Mouse (Mus musculus): ENCODE measurements at regions not wholly inside any gene's neighbourhood (a gene's known extent, or its start where the extent isn't known, plus 50 kb on each side); places are given as distances from the start of the nearest gene placed in this dataset.

DNA sequence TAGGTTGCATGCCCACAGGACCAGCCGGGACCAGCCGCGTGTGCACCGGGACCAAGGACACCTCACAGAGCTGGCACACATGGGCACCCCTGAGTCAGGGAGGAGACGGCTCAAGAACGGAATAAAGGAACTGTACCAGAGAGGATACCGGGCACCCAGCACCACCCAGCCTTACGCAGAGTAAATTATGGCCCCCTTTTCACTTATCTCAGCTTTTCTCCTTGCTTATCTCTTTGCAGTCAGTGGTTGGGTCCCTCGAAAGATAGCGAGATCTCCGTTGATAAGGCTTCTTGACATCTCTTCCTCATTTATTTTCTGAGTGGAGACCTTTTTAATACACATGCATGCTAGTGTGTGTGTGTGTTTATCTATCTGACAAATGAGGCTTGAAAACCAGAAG, 83.9 kb upstream of the Vash1 start:
- Histone ChIP-seq H3K4me3 (ENCODE audit: insufficient read depth in 1 of 2, low read depth in 1 of 2, low read length in 2 of 2, poor library complexity in 1 of 2, severe bottlenecking in 1 of 2) (no peak overlapping the region), H3K9ac (ENCODE audit: insufficient read depth, low read depth, low read length, poor library complexity, severe bottlenecking) (no peak overlapping the region), H3K36me3 (ENCODE audit: control insufficient read depth, insufficient read depth, low read length, poor library complexity, severe bottlenecking) (no peaks in the 10 kb centered on the region), H3K4me1 (ENCODE audit: control insufficient read depth in 2 of 2, insufficient read depth in 2 of 2, low read length in 2 of 2, poor library complexity in 1 of 2) (no peaks in the 10 kb centered on the region), H3K27ac (ENCODE audit: insufficient read depth, low read depth, low read length, poor library complexity, severe bottlenecking) (no peak overlapping the region), H3K9me3 (ENCODE audit: control insufficient read depth, insufficient read depth, low read depth, low read length) (no peaks in the 10 kb centered on the region)
- in situ Hi-C loops (cut with MboI; ENCODE audit: low sequenced_read_pairs in 2 of 2, unreplicated experiment in 2 of 2): no loop called here
- TF ChIP-seq ZNF384 (IDR thresholded peaks at IDR 0.05; ENCODE audit: low read depth, low read length) (no peak), HCFC1 (IDR thresholded peaks at IDR 0.05; ENCODE audit: borderline replicate concordance, insufficient read depth, low read length) (no peak)
- no peak for DNase-seq (ENCODE audit: low read depth, low spot score)

DNA sequence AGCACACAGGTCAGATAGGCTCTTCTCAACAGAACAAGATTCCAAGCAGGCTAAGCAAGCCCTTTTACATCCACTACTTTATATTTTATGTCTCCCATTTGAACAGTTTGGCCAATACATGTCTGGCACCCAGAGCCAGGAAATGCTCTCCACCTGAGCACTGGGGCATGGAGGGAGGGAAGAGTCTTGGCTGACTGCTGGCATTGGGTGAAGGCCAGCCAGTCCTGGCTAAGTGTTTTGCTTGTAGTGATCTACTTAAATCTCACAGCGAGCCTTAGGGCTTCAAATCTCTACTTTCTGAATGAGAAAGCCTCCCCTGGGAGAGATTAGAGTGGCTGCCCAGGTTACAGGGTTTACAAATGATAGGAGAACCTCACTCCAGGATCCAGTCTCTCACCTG, 78.5 kb upstream of the Vash1 start:
- no peaks in the 10 kb centered on the region for H3K9me3 ChIP-seq (ENCODE audit: control insufficient read depth, insufficient read depth, low read depth, low read length)
- no peak overlapping the region for H3K9ac ChIP-seq (ENCODE audit: insufficient read depth, low read depth, low read length, poor library complexity, severe bottlenecking)
- in situ Hi-C loops (cut with MboI; ENCODE audit: low sequenced_read_pairs in 2 of 2, unreplicated experiment in 2 of 2): loop anchor here (25.0 kb wide), 2 partner anchors 288 to 463 kb away; no protein-coding TSS in a partner anchor
- no peak overlapping the region for H3K27ac ChIP-seq (ENCODE audit: insufficient read depth, low read depth, low read length, poor library complexity, severe bottlenecking)
- no peak for DNase-seq (ENCODE audit: low read depth, low spot score)
- no peaks in the 10 kb centered on the region for H3K36me3 ChIP-seq (ENCODE audit: control insufficient read depth, insufficient read depth, low read length, poor library complexity, severe bottlenecking)
- no peaks in the 10 kb centered on the region for H3K4me1 ChIP-seq (ENCODE audit: control insufficient read depth in 2 of 2, insufficient read depth in 2 of 2, low read length in 2 of 2, poor library complexity in 1 of 2)
- H3K4me3 ChIP-seq (ENCODE audit: insufficient read depth in 1 of 2, low read depth in 1 of 2, low read length in 2 of 2, poor library complexity in 1 of 2, severe bottlenecking in 1 of 2): no peak overlapping the region
- no peak for TF ChIP-seq HCFC1 (IDR thresholded peaks at IDR 0.05; ENCODE audit: borderline replicate concordance, insufficient read depth, low read length)
- TF ChIP-seq MAFK (IDR thresholded peaks at IDR 0.05; ENCODE audit: insufficient read depth, low read depth, low read length): no peak
- no peak for TF ChIP-seq ZNF384 (IDR thresholded peaks at IDR 0.05; ENCODE audit: low read depth, low read length)
- TF ChIP-seq CHD2 (IDR thresholded peaks at IDR 0.05; ENCODE audit: low read depth, low read length): no peak
- no peak for TF ChIP-seq ZC3H11A (IDR thresholded peaks at IDR 0.05; ENCODE audit: borderline replicate concordance, low read depth, low read length)

DNA sequence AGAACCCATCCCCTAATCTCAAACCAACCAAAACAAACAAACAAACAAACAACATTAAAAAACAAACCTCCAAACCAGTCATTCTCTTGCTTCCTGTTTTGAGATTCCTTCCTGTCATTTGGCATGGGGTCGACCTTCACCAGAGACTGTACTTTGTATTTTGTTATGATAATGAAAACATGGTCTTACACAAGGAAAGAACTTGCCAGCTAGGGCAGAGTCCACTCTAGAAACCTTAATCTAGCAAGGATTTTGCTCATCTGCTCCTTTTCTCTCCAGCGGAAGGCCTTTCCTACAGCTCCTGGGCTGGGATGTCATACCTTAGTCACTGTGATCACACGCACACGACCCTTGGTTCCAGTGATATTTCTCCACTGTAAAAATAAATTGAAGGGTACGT, 75.0 kb upstream of the Vash1 start:
- in situ Hi-C loops (cut with MboI; ENCODE audit: low sequenced_read_pairs in 2 of 2, unreplicated experiment in 2 of 2): loop anchor here (25.0 kb wide), 2 partner anchors 291 to 466 kb away; no protein-coding TSS in a partner anchor
- no peak for DNase-seq (ENCODE audit: low read depth, low spot score)
- Histone ChIP-seq H3K36me3 (ENCODE audit: control insufficient read depth, insufficient read depth, low read length, poor library complexity, severe bottlenecking) (no peaks in the 10 kb centered on the region), H3K4me3 (ENCODE audit: insufficient read depth in 1 of 2, low read depth in 1 of 2, low read length in 2 of 2, poor library complexity in 1 of 2, severe bottlenecking in 1 of 2) (no peak overlapping the region), H3K27ac (ENCODE audit: insufficient read depth, low read depth, low read length, poor library complexity, severe bottlenecking) (no peak overlapping the region), H3K4me1 (ENCODE audit: control insufficient read depth in 2 of 2, insufficient read depth in 2 of 2, low read length in 2 of 2, poor library complexity in 1 of 2) (no peaks in the 10 kb centered on the region), H3K9me3 (ENCODE audit: control insufficient read depth, insufficient read depth, low read depth, low read length) (no peaks in the 10 kb centered on the region), H3K9ac (ENCODE audit: insufficient read depth, low read depth, low read length, poor library complexity, severe bottlenecking) (no peak overlapping the region)
- no peak for TF ChIP-seq HCFC1 (IDR thresholded peaks at IDR 0.05; ENCODE audit: borderline replicate concordance, insufficient read depth, low read length)
- no peak for TF ChIP-seq CHD2 (IDR thresholded peaks at IDR 0.05; ENCODE audit: low read depth, low read length)
- no peak for TF ChIP-seq MAFK (IDR thresholded peaks at IDR 0.05; ENCODE audit: insufficient read depth, low read depth, low read length)
- no peak for TF ChIP-seq ZNF384 (IDR thresholded peaks at IDR 0.05; ENCODE audit: low read depth, low read length)
- TF ChIP-seq ZC3H11A (IDR thresholded peaks at IDR 0.05; ENCODE audit: borderline replicate concordance, low read depth, low read length): no peak

DNA sequence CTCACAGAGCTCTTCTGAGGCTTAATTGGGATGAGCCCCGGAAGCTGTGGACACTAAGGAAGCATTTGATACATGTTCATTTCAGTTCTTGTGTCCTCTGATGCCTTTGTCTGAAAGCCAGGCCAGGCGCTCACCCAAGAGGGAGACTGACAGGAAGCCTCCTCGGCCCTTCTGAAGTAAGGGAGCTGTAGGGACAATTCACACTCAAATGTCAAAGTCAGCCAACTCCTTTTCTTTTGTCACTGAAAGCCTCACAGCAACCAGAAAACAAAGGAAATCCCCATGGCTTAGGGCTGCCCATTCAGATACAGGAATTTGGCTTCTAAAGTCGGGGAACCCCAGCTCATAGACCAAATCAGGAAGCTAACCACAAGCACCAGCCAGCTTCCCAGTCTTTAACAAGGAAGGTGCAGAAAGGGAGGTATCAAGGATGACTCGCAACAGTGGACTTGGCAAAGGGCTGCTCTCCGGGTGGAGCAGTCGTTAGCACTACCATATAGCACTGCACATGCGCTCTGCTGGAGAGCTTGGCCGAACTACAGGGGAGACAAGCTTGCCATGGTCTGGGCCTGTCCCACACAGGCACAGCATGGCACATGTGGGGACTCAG, 66.0 kb upstream of the Vash1 start:
- Histone ChIP-seq H3K27ac (ENCODE audit: insufficient read depth, low read depth, low read length, poor library complexity, severe bottlenecking) (no peak overlapping the region), H3K4me1 (ENCODE audit: control insufficient read depth in 2 of 2, insufficient read depth in 2 of 2, low read length in 2 of 2, poor library complexity in 1 of 2) (peaks cover 0 to 9% of the 10 kb centered on the region in 2 experiments; a peak in 1 of 4 replicates), H3K36me3 (ENCODE audit: control insufficient read depth, insufficient read depth, low read length, poor library complexity, severe bottlenecking) (no peaks in the 10 kb centered on the region), H3K4me3 (ENCODE audit: insufficient read depth in 1 of 2, low read depth in 1 of 2, low read length in 2 of 2, poor library complexity in 1 of 2, severe bottlenecking in 1 of 2) (no peak overlapping the region), H3K9me3 (ENCODE audit: control insufficient read depth, insufficient read depth, low read depth, low read length) (no peaks in the 10 kb centered on the region), H3K9ac (ENCODE audit: insufficient read depth, low read depth, low read length, poor library complexity, severe bottlenecking) (no peak overlapping the region)
- TF ChIP-seq CHD2 (IDR thresholded peaks at IDR 0.05; ENCODE audit: low read depth, low read length): no peak
- no peak for TF ChIP-seq ZNF384 (IDR thresholded peaks at IDR 0.05; ENCODE audit: low read depth, low read length)
- TF ChIP-seq MAFK (IDR thresholded peaks at IDR 0.05; ENCODE audit: insufficient read depth, low read depth, low read length): no peak
- TF ChIP-seq HCFC1 (IDR thresholded peaks at IDR 0.05; ENCODE audit: borderline replicate concordance, insufficient read depth, low read length): no peak
- TF ChIP-seq ZC3H11A (IDR thresholded peaks at IDR 0.05; ENCODE audit: borderline replicate concordance, low read depth, low read length): no peak
- in situ Hi-C loops (cut with MboI; ENCODE audit: low sequenced_read_pairs in 2 of 2, unreplicated experiment in 2 of 2): loop anchor here (25.0 kb wide), 2 partner anchors 300 to 475 kb away; no protein-coding TSS in a partner anchor
- peak; percentile 6 for DNase-seq (ENCODE audit: low read depth, low spot score)
